Mouse (Mus musculus): Measurements from ENCODE around the gene Zic4. TPM values are rescaled to one million over a fixed set of nuclear protein-coding genes. Genes with fewer than 3 reads are reported as not detected.

Zic4 gene
- total RNA-seq (2021) = not detected

DNA sequence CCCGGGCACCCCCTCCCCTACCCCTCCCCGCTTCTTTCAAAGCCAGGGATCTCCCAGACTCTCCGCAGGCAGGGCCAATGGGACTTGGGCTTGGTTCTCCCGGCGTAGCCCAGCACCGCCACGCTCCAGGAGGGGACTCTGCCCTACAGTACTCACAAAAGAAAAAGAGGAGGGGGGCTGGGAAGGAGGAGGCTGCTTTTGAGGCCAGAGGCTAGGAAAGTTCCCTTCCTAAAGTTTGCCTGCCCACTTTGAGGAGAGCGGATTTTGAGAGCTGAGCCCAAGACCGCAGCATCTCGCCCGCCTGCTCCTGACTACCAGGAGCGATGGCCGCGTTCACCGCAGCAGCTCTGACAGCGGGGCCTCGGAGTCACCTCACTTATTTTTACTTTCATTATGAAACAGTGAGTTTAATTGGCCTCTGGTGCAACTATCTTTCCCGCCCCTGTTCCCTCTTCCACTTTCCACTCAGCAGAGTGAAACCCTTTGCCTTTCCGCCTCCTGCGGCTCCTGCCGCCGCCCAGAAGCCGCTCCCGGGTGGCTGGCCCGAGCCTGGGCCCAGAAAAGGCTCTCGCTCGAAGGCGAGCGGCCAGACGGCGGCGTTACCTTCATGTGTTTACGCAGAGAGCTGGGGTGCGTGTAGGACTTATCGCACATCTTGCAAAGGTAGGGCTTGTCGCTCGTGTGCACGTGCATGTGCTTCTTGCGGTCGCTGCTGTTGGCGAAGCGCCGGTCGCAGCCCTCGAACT, at the start of gene Zic4:
TSS of gene Zic4 (plus strand) at position 558 of the 746 bp plus-strand sequence.
- DNase-seq = peak in 1 of 2 experiments; percentile 28

DNA sequence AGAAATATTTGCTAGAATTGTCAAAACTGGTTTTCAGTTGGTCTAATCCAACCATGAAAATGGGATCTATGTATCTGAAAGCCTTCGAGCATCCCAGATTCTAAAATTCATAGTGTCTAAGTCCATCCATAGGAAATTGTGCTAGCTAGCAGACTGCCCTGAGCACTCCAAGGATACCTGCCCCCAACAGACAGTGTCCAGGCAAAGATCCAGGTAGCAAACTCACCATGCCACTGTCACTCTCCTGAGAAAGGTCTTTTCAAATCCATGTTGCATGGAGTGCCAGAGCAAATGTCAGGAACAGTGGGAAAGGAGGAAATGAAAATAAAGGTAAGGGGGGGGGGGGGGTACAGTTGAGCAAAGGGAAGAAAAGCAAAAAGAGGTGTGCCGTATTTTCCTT, 14.6 kb upstream of the Zic4 start:
- intact Hi-C loops (cut with DNase I) = no loop called here

More for the DNA sequence above, at the start of gene Zic4:
- intact Hi-C loops (cut with DNase I) = no loop called here

DNA sequence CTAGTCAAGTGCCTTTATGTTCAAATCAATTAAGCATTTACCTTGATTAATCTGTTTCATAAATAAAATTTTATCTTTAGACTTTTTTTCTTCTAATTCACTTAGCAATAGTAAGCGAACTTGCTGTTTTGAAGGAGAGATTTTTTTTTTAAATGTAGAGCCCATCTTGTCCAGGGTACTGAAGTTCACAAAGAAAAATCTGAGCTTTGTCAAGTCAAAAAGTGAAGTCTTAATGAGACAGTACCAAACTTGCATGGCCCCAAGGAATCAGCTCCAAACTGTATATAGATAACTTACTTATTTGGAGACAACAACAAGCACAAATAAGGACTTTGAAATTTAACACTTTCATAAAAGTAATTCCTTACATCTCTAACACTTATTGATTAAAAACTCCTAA, 13.5 kb upstream of the Zic4 start:
- no peak for DNase-seq
- intact Hi-C loops (cut with DNase I) = no loop called here

More for the DNA sequence above, 14.6 kb upstream of the Zic4 start:
- DNase-seq = no peak

DNA sequence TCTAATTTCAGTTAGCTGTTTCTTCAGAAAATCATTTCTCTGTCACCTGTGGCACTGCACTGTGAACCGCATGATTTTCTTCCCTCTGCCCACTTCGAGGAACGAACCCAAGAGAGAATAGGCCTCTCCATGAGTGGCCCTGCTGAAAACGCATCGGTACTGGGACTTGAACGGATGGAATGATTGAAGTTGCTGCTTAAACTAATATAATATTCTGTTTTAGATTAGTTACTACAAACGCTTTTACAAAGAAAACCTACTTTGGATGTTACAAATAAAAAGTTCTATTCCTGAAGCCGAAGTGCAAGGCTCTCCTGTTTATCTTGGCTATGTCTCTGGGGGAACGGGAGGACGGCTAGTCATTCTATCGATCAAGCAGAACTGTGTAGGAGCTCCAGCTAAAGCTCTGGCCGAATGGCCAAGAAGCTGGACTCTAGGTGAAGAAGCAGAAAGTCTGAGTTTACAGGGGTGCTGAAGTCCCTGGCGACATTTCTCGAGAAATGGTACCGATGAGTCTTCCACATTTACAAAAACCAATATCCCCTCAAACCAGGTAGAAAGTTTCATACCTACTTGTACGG, 11.9 kb upstream of the Zic4 start:
- DNase-seq = no peak
- intact Hi-C loops (cut with DNase I) = no loop called here

DNA sequence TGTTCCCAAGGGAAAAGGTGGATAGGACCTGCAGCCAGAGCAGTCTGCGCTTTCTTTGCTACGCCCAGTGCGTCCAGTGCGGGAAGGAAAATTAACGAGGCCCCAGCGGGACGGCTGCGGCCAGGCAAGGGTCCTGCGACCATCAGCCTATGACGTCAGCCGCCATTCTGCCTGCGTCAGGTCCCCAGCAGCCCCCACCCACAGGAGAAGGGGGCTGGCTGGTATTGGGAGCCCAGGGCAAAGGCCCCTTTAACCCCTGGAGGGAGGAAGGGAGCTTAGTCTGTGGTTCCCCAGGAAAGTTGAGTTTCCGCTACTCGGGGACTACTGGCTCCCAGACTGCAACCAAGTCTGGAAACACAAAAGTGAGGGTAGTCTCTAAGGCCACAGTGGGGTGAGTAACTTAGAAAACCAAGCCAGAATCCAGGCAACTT, 11.3 kb upstream of the Zic4 start:
- intact Hi-C loops (cut with DNase I) = no loop called here
- DNase-seq = no peak

DNA sequence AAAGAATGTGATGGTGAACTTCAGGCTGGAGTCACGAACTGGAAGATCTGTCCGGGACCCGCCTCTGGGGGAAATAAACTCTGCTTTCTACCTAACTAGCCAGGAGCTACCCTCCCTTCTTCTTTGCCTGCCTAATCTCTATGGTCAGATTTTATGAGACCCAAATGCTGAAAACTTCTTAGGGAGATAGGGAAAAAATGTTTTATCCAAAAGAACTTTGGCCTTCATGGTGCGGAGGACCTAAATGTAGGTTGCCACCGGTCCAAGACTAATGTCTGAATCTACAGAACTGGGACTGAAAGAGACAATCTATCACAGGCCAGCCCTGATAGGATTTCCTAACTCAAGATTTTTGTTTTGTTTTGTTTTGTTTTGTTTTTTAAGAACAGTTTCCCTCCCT, 10.9 kb upstream of the Zic4 start:
- no peak for DNase-seq

DNA sequence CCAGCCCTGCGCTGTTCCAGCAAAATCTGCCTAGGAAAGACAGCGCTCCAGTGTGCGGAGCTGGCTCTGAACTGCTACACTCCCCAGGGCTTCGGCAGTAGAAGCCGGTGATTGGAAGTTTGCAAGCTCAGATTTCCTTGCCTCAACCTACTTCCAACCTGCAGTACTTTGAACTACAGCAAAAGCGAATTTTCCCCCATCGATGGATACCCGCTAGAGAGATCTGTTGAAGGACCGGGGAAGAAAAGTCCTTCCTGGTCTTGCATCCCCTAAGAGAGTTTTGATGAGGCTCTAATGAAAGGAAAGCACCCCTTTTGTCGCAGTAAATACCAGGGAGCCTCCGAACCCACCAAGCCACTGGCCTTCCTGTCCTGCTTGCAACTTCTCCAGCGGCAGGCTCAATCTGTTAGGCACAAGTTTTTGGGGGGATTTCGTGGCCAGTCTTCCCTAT, 10.2 kb upstream of the Zic4 start:
- no peak for DNase-seq
- intact Hi-C loops (cut with DNase I) = no loop called here

More for the DNA sequence above, 10.9 kb upstream of the Zic4 start:
- intact Hi-C loops (cut with DNase I) = no loop called here

DNA sequence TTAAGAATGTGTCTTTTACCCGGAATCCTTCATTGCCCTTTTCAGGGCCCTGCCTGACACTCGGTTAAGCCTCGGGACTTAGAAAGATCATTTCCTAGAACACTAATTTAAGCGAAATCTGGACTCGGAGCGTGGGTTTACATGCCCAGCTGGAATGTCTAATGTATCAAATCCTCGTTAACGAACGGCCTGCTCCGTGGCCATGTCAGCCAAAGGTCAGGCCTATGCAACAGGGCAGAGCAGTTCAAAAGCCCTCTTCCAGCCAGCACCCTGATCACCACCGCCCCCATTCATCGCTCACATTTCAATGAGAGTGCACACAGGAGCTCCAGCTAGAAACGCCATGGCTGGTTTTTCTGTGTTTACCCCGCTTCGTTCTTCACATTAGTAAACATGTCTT, 9.4 kb upstream of the Zic4 start:
- intact Hi-C loops (cut with DNase I) = no loop called here
- DNase-seq = no peak

DNA sequence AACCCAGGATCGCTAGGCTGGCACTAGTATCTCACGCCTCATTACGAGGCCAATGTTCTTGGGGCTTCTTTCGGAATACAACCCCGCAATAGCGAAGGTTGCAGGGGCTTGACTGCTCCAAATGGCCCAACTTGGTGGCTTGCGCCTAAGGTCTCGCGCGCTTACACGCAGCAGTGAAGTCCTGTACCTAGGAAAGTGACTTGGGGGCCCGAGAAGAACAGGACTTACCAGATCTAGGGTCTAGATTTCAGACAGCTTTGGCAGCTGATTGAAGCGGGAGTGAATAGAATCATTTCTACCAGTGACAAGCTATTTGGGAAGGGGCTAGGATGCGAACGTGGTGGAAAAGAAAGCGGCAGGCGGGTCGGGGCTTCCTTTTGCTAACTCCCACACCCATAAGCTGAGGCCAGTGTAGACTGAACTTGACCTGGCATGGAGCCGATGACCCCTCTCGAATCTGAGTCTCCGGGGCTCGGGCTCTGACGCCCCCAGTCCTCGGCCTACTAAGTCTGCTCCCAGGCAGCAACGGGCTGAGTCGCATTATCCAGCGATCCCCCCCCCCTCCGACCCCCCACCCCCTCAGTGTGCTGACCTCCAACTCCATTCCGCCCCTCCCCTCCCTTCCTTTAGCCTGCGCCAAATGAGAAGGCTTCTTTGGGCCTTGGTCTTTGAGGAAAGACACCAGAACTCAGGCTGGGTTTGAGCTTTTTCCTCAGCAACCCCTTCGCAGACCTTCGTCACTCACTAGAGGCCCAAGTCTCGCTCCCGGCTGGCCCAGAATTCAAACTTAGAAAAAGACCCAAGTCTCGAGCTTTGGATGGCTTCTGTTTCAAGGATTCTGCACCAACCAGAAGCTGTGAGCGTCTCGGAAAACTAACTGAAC, 8.4 kb upstream of the Zic4 start:
- DNase-seq = no peak
- intact Hi-C loops (cut with DNase I) = no loop called here

DNA sequence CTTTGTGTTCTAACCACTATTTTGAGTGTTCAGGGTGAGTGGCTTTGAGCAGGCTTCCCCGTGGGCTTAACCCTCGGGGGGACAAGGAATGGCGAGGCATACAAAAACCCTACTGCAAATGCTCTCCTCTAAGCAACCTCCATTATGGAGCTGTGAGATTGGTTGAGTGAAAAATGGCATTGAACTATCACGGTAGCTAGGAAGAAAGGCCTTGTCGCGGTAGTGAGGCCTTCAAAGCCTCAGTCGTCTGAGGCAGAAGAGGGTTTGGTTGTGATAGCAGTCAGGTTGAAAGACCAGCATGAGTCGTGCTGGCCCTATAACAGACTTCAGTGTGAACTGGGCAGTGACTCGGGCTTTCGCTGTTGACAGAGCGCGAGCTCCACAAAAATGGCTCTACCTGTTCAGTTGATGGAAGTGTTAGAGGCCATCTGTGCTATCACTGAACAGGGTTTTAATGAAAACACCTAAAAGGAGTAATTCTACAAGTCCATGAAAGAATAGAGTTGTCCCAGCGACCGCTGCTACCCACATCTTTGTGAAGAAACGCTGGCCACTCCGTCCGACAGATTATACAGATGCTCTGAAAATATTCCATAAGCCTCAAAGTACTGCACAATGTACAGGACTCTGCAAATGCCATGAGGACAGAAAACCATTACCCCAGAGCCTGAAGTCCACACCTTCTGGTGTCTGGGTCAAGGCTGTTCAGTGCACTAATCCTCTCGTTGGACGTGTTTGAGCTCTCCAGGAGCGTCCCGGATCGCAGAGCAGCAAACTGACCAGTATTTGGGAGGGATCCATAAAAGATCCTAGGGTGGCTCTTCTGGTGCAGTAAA, 7.6 kb upstream of the Zic4 start:
- no peak for DNase-seq
- intact Hi-C loops (cut with DNase I) = no loop called here

DNA sequence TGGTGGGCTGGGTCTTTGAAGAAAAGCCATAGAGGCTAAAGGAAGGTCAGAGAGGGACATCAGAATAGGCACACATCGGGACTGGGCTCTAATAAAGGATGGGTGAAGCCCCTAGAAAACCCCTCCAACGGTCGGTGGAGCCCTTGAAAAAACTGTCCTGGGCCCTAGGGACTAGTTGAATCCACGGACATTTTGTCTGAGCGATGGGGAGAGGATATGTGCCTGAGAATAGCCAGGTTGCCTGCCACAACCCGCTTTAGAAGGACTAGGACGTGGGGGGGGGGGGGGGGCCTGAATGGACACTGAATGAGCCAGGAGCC, 7.0 kb upstream of the Zic4 start:
- DNase-seq = no peak
- intact Hi-C loops (cut with DNase I) = no loop called here

DNA sequence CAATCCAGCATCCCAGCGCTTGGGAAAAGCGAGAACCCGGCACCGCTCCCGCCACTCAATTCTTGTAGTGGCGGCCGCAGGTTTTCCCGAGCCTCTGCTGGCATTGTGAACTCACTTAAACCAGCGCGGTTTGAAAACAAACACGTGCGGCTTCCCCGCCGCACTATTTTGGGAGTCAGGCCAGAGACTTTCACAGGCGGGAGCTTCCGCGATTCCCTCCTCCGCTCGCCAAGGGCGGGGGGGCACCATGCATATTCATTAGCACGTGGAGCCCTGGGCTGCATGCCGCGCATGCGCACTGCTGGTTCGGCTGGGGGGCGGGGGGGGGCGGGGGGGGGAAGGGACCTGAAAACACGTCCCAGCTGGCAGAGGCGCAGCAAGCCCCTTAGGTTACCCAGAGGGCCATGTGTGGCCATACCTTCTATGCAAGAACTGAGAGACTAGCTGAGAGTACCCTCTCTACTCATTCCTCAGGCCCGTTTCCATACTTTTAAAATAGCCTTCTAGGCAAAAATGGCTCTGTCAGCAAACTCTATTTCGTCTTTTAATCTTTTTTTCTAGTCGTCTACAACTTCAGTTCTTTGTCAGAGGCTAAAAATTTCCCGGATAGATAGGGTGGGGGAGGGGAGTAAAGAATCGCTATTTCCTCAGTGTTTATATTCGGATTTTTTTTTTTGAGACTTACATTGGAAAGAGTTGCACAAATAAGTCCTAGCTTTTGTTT, 6.4 kb upstream of the Zic4 start:
- intact Hi-C loops (cut with DNase I) = no loop called here

DNA sequence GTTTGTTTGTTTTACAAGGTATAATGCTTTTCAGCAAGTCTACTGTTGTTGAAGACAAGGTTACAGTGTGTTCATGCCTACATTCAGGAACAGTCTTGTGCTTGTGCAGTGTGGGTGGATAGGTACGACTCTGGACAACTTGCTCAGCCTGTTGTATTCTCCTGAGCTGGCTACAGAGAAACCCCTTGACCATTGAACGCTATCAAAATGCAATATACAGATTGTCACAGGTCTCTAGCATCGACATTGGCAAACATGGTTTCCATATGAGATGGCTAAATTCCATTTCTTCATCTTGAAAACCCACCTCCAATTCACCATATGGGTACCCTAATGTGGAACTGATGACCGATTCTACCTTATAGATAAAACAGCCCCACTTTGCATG, 5.9 kb upstream of the Zic4 start:
- intact Hi-C loops (cut with DNase I) = no loop called here
- DNase-seq = no peak

More for the DNA sequence above, 6.4 kb upstream of the Zic4 start:
- DNase-seq = no peak

DNA sequence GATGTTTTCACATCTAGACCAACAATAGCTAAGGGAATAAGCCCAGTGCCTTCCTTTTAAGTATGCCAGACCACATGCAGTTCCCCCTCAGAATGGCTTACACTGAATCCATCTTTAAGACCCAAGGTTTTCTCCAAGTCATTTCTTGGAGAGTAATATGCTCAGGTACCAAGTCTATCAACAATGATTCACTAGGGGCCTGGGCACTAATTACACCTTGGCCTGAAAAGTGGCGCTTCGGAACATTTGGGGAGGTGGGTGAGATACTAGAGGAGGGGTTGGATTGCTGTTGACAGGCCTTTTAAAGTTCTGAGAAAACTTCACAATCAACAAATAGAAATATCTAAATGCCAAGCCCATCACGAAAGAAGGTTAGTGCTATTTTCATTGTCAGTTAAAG, 4.9 kb upstream of the Zic4 start:
- intact Hi-C loops (cut with DNase I) = no loop called here
- DNase-seq = no peak

DNA sequence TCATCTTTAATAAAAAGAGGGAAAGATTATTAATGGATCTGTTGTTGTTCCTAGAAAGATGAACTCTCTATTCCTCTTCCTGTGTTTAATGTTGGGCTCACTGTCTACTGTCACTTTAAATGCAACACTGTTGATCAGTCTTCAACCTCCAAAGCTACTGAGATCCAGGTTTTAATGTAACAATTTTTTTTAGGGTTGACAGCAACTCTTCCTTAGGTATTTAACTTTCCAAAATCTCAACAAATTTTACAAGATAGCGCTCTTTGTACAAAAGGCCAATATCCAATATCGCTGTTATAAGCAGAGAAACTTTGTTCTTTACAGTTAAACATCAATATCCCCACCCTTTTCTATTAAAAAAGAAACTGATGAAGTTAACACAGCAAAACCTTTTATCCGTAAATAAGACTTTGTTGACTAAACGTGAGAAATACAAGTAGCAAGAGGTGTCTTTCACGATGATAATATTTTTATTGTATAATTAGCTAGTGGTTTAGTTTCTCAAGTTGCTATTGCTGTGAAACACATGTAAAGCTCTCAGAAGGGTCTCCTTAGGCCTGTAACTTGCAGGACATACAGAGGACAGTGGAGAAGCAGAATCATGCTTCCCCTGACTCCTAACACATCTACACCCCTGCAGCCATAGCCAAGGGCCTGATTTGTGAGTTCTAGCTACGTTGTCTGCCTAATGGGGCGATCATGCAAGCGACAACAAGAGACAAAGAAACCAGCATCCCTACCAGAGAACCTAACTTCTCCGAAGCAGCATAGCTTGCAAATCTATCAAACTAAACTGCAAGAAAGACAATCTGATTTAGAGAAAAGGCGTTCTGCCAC, 3.1 kb upstream of the Zic4 start:
- no peak for DNase-seq
- intact Hi-C loops (cut with DNase I) = no loop called here

DNA sequence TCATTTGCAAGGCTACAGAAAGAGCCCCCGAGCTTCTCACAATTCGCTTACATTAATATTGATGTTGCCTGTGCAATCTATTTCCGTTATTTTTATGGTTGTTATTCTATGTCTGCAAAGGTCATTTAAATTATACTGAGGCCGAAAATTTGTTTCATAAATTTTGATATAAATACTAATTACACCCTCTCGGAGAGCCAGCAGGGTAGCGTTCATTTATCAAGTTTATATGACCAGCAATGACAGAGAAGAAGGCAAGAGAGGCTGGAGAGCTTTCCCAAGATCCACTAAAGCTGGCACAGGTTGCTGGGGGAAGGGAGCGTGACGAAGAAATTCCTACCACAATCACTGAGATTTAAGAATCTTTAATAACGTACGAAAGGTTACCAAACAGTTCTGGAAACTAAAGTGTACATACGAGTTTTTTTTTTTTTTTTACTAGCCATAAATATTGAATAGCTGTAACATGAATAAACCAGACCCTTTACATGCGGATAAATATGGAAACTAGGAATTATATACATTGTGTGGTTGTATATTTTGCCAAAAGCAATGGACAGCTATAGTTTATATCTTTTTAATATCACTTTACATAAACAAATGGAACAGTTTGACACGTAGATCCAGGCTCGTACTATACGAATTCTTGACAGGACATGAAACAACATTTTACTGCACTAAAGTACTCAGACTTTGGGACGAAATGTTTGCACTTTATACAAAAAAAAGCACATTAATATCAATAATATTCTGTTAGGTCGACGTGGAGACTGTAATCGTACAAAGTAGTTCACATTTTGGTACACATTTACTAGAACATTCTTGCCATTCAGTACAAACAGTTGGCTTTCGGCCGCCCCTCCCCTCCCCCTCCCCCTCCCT, 1.8 kb upstream of the Zic4 start:
- DNase-seq = no peak
- intact Hi-C loops (cut with DNase I) = no loop called here

DNA sequence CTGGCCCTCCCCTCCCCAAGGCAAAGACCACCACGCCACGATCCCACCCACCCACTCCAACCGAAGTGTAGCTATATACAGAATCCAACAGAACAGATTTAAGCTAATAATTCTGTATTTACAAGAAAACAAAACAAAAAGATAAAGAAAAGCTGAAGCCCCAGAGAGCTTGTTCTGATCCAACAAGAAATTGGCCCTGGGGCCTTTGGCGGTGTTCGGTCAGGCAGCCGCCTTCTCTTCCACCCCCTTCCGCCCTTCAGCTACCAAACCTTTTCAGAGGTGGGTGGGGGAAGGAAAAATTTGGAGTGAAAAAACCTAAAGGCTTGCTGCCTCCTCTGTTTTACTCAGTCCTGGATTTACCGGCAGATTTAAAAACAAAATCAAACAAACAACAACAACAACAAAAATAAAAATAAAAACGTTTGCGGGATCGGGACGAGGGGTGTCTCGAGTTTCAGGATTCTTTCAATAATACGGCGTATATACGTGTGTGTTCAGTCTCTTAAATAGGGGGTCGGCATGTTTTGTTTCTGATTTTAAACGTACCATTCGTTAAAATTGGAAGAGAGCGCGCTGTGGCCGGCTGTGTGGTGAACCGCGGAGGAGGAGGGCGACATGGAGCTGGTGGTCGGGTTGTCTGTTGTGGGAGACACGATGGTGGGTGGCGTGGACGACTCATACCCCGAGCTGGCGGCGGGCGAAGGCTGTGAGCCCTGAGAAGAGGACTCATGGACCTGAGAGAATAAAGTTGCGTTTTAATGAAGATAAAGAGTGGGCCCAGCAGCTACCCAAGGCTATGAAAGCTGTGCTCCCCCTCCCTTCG, 969 bp upstream of the Zic4 start:
- intact Hi-C loops (cut with DNase I) = no loop called here
- peak in 1 of 2 experiments; percentile 11 for DNase-seq
